Mouse (Mus musculus) bone marrow, adult 2 months (tissue): ENCODE results near the gene Gpr137. TPM values are rescaled to one million over a fixed set of nuclear protein-coding genes. Genes with fewer than 3 reads are reported as not detected.
"Not testable (repeated sequence)": the region's sequence is repeated elsewhere in the genome, so short reads cannot be mapped to it uniquely, and the experiment has no call there.

Experiments
- H3K27ac ChIP-seq: fragments of 200-500 bp; 2 replicates; pipeline ENCODE4 v1.5.1; 2012; ENCODE audit warnings: low read depth, mild to moderate bottlenecking, control low read depth, inconsistent platforms, low read length; ENCODE audit not compliant: control insufficient read depth, poor library complexity, insufficient read depth
- H3K4me1 ChIP-seq: fragments of 200-500 bp; 2 replicates; pipeline ENCODE4 v1.6.1; 2011; ENCODE audit warnings: low read length; ENCODE audit not compliant: control insufficient read depth, insufficient read depth
- H3K4me3 ChIP-seq: fragments of 200-500 bp; replicated peaks from 2 replicates; pipeline ENCODE3; 2011; ENCODE audit warnings: mild to moderate bottlenecking, low read depth, low read length, control low read depth; ENCODE audit not compliant: control insufficient read depth
- CTCF ChIP-seq: fragments of 200-500 bp; IDR thresholded peaks from 2 replicates; pipeline ENCODE4 v1.5.1; 2011; ENCODE audit warnings: low read length, control low read depth; ENCODE audit not compliant: control insufficient read depth, insufficient read depth
- POLR2A ChIP-seq: fragments of 200-500 bp; IDR thresholded peaks from 2 replicates; pipeline ENCODE4 v1.6.1; 2011; ENCODE audit warnings: low read depth, mild to moderate bottlenecking, control low read depth, low read length, borderline replicate concordance; ENCODE audit not compliant: control insufficient read depth
- WGBS: fragments of 180-500 bp; shearing (Covaris S2); methylation state at CpG from one replicate; pipeline ENCODE4 v1.1.7; 2018; 5-methylcytosine and 5-hydroxymethylcytosine counted together
- polyA plus RNA-seq: library from polyadenylated mRNA; stranded (reverse); fragments of >200 nt; gene quantifications from 2 replicates; pipeline ENCODE4 v1.2.4, GENCODE M21; 2011; ENCODE audit warnings: low replicate concordance; ENCODE audit not compliant: missing spikeins, insufficient read depth, insufficient read length

Gpr137 gene
- polyA plus RNA-seq, 1 experiment: 31.9 TPM

DNA sequence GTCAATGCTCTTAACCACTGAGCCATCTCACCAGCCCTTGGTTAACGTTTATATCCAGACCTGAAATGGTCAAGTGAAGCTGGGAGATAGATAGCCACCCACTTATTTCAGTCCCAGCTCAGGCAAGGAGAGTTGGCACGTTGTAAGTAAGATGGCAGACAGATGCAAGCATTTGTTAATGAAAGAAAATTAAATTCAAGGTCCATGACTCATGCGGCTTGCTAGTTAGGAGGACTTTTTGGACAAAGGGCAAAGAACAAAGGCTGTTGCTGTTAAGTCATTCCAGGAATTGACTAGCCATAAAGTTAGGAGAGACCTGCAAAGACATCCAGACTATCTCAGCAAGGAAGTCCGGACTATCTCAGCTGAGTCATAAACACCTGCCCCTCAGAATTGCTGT, 42.6 kb downstream of the Gpr137 start:
- H3K4me1 ChIP-seq: no peaks in the 10 kb centered on the region
- no peak overlapping the region for H3K27ac ChIP-seq
- no peak for TF ChIP-seq POLR2A
- TF ChIP-seq CTCF: no peak
- H3K4me3 ChIP-seq: no peak overlapping the region
- WGBS: 78% methylated on average over 4 of the region's 4 CpGs

DNA sequence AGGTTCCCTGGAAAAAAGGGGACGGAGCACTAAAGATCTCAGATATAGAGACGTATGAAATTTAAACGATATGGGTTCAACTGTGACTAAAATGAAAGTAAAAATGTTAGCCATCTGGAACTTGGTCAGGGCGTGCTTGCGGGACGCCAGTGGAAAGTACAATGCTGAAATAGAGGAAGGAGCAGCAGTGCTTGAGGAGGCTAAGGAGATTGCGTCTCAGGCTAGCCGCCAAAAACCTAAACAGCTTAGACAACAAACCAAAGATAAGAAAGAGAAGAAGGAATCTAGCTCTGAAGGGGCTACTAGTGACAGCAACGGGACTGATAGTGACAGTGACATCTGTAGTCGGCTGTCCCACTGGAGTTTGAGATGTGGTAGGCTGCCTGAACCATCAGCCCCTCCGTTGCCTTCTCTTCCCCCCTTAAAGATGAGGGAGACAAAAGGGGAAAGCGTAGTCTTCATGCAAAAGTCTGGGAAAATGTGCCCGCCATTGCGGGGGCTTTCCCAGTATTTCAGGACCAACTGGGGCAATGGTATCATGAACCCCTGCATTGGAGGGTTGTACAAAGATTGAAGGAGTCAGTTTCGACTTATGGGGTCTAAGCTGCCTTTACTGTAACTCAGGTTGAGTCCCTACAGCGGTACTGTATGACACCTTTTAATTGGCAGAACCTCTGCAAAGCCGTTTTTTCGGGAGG, 46.5 kb downstream of the Gpr137 start:
- H3K27ac ChIP-seq, H3K4me1 ChIP-seq: not testable (repeated sequence)
- 43% methylated on average over 18 of the region's 18 CpGs for WGBS
- H3K4me3 ChIP-seq: peak overlapping the region; percentile 39

DNA sequence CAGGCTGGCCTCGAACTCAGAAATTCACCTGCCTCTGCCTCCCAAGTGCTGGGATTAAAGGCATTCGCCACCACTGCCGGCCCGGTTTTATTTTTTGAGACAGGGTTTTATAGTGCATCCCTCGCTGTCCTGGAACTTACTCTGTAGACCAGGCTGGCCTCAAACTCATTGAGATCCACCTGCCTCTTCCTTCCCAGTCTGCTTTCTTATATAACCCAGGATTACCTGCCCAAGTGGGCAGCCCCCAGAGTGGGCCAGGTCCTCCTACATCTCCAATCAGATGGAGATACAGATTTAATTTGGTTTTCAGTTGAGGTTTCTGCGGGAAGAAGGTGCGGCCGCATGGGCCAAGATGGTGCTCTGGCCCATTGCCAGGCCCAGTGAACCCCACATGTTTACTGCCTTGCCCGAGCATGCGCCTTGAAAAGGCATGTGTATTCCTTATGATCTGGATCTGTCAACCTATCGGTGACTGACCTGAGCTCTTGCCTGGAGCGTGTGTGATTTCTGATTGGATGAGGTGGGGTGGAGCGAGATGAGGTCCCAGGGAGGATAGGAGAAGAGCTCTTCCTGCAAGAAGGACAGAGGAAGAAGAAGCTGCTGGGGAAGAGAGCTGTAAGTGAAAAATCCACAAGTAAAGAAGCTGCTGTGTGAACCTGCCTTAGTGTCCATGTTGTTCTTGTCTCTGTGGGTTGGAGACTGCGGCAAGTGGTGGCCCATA, 48.4 kb downstream of the Gpr137 start:
- WGBS: 89% methylated on average over 14 of the region's 14 CpGs
- Histone ChIP-seq H3K4me3 (no peak overlapping the region), H3K27ac (no peak overlapping the region), H3K4me1 (no peaks in the 10 kb centered on the region)
- TF ChIP-seq CTCF (no peak), POLR2A (no peak)

DNA sequence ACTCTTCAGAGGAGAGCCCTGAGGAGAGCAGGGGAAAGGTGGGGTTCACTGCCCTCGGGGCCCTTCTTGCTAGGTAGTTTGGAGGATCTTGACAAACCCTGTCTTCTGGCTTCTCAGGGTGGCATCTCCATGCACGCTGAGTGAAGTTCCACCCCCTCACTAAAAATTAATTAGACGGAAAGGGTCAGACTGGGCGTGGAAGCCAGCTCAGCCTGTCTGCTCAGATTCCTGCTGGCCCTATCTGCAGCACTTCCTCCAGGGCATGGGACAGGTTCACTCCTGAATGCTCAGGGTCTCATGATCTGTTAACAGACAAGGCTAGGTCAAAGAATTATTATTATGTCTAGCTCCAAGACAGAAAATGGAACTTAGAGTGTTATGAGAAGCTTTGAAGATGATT, 49.8 kb downstream of the Gpr137 start:
- no peaks in the 10 kb centered on the region for H3K4me1 ChIP-seq
- H3K4me3 ChIP-seq: no peak overlapping the region
- TF ChIP-seq CTCF (no peak), POLR2A (no peak)
- WGBS: 73% methylated on average over 4 of the region's 4 CpGs
- no peak overlapping the region for H3K27ac ChIP-seq

Other genes starting within 250 kb of the Gpr137 start
- gene Rps6ka4, start 101.8 kb downstream of the Gpr137 start, polyA plus RNA-seq: 4.7 and 5.5 TPM in 2 replicates
- 29.0 and 66.6 TPM in 2 replicates for gene Ccdc88b, start 84.3 kb downstream of the Gpr137 start, polyA plus RNA-seq
- gene Trmt112, start 32.8 kb downstream of the Gpr137 start, polyA plus RNA-seq: 28.6 and 37.9 TPM in 2 replicates
- 181 and 324 TPM in 2 replicates for gene Prdx5, start 32.4 kb downstream of the Gpr137 start, polyA plus RNA-seq
- gene Esrra, start 20.7 kb downstream of the Gpr137 start, polyA plus RNA-seq: 25.1 and 27.2 TPM in 2 replicates
- 2.6 TPM in 1 of 2 replicates, not detected in the other for gene Catsperz, start 17.1 kb downstream of the Gpr137 start, polyA plus RNA-seq
- gene Kcnk4, start 8.0 kb downstream of the Gpr137 start, polyA plus RNA-seq: not detected in 2 replicates
- 15.4 and 20.4 TPM in 2 replicates for gene Bad, start 619 bp downstream of the Gpr137 start, polyA plus RNA-seq
- gene Ppp1r14b, start 32.5 kb upstream of the Gpr137 start, polyA plus RNA-seq: 83.5 and 137 TPM in 2 replicates
- 9.7 and 14.6 TPM in 2 replicates for gene Plcb3, start 34.0 kb upstream of the Gpr137 start, polyA plus RNA-seq
- 40.9 and 42.3 TPM in 2 replicates for gene Fkbp2, start 38.0 kb upstream of the Gpr137 start, polyA plus RNA-seq
- gene Vegfb, start 45.2 kb upstream of the Gpr137 start, polyA plus RNA-seq: 10.0 and 14.0 TPM in 2 replicates
- gene Dnajc4, start 50.1 kb upstream of the Gpr137 start, polyA plus RNA-seq: 14.8 and 28.8 TPM in 2 replicates
- gene Nudt22, start 53.6 kb upstream of the Gpr137 start, polyA plus RNA-seq: 13.2 and 20.7 TPM in 2 replicates
- 4.6 TPM in 1 of 2 replicates, not detected in the other for gene Trpt1, start 53.7 kb upstream of the Gpr137 start, polyA plus RNA-seq
- gene Fermt3, start 77.0 kb upstream of the Gpr137 start, polyA plus RNA-seq: 149 and 202 TPM in 2 replicates
- gene Stip1, start 97.5 kb upstream of the Gpr137 start, polyA plus RNA-seq: 54.6 and 95.7 TPM in 2 replicates
- gene Macrod1, start 114.3 kb upstream of the Gpr137 start, polyA plus RNA-seq: 4.8 and 6.2 TPM in 2 replicates
- gene Flrt1, start 163.2 kb upstream of the Gpr137 start, polyA plus RNA-seq: not detected in 2 replicates